Mouse (Mus musculus): ENCODE data around the gene Srsf9.

DNA sequence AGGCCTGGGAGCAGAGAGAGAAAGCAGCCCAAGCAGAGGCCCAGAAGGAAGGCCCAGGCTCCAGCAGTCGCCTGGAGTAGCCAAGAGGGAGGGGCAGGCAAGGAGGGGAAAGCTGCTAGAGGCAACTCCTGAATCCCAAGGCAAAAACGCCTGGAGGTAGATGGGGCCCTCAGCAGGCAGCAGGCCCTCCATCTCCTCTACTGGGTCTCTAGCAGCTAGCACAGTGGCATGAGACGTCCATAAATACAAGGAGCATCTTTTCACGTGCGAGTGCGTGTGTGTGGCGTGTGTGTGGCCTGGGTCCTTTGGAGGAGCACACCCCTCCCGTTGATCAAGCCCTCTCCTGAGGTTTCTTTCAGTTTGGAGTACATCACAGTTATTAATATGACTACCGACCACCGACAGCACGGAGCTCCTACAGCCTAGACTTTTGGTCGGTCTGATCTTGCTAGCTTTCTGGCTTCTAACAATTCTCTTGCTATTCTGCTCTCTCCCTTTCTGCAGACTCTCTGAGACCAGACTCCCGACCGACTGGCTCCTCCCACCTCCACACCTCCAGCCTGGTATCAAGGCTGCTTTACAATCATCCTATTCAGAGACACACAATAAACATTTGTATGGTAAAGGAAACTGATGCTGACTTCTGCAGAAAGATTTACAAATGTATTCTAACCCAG, 9.9 kb upstream of the Srsf9 start:
- TF ChIP-seq CTCF (IDR thresholded peaks at IDR 0.05; ENCODE audit: control insufficient read depth, insufficient read depth, low read length), result no peak
- no peak for TF ChIP-seq POLR2A (IDR thresholded peaks at IDR 0.05; ENCODE audit: borderline replicate concordance, control insufficient read depth, low read depth, low read length)
